Mouse (Mus musculus): Measurements from ENCODE around the gene Dpf3.
A peak's percentile ranks its signal among the peaks of the same experiment; 100 is the strongest.

Dpf3 gene

DNA sequence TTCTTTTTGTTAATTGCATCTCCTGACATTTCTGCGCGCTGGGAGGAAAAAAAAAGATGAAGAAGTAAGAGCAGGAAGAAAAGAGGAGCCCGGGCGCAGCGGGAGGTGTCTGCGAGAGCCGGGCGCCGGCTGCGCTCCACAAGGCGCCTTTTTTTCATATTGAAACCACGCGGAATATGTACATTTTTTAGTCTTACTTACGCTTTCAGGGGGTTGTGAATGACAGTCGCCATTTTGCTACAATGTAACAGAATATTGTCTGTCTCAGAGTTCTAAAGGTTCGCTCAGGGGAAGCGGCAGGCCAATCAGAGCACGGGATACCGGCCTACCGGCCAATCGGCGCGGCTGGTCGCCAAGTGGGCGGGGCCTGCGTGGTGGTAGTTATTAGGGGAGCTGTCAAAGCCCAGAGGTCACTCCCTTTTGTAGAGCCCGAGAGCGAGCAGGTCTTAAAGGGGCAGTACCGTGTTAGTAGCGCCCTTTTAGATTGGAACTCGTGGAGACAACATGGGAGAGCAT, at the start of gene Dpf3:
Gene Dpf3 (minus strand): TSS at position 241 of the 516 bp plus-strand sequence.
- DNase-seq (ENCODE audit: low read depth, low spot score): peak; percentile 95

DNA sequence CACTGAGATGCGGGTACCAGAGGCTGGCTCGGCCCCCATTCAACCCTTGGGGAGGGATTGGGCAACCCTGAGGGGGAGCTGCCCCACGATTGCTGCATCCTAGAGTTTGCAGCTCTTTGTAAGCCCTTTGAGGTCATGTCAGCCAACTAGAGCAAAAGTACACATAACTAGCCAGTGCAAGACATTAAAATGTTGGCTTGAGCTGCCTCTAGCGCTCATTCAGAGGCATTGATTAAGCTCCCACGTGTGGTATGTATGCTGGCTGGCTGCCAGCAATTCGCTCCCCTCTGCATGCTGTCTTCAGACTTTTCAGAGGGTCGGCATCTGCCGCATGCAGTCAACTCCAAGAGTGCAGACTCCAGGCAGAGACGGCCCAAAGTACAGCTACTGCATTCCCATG, 48.5 kb upstream of the Dpf3 start:
- DNase-seq (ENCODE audit: low read depth, low spot score): no peak

DNA sequence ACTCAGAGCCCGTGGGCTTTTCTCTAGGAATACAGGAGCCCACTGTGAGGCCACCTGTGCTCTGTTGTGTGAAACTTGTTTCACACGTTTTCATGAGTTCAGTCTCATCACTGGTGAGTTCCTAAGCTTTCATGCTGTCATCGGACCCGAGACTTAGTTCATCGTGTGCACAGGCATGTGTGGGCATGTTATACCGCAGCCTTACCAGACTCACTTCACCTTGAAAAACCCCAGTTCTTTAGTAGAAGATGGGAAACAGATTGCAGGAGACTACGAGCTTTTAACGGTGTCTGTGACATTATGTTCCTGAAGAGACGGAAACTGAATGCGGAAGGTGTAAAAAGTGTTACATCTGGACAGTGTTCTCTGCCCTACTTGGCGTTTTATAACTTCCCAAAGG, 47.9 kb upstream of the Dpf3 start:
- no peak for DNase-seq (ENCODE audit: low read depth, low spot score)

DNA sequence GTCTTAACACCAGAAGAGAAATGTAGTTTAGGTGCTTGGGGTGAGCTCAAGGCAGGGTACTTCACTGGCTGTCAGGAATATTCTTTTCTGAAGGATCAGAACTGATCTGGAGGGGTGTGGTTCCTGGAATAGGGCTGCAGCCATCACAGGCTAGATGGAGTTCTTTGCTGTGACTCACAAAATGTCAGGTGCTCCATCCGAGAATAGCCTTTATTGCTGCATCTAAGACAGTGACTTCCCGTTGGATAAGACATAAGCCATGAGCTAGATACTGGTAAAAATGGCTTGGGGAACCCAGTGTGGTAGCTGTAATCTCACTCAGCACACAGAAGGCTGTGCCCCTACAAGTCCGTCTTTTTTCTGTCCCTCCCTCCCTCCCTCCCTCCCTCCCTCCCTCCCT, 46.7 kb upstream of the Dpf3 start:
- DNase-seq (ENCODE audit: low read depth, low spot score): no peak

DNA sequence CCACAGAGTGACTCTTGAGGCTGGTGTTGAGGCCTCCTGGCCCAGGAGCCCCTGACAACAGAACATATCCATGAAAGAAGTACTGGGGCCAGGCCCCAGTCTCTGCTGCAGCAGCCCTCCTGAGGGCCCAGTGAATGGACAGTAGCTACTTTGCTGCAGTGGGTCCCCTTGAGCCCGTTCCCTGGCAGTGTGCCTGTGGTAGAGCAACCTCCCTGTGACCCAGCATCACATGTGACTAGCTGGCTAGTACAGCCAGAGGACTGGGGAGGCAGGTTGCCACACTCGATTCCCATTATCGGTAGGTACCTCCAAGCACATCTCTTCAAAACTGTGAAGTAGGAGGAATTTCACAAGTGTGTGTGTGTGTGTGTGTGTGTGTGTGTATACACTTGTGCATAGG, 45.5 kb upstream of the Dpf3 start:
- no peak for DNase-seq (ENCODE audit: low read depth, low spot score)

DNA sequence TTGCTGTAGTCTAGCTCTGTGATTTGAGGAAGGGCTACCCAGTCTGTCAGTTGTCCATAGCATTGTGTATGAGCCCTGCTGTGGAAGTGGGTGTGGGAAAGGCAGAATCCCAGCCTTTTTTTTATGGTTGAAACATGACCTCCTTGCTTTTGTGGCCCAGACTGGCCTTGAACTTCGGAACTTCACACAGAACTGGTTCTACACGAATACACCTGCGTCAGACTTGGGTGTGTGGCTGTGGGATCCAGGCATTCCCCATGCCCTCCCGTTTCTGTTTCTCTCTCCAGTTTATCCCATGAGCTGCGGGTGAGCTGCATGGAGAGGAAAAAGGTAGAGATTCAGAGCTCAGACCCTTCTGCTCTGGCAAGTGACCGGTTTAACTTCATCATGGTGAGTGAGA, 44.5 kb upstream of the Dpf3 start:
- DNase-seq (ENCODE audit: low read depth, low spot score): no peak

DNA sequence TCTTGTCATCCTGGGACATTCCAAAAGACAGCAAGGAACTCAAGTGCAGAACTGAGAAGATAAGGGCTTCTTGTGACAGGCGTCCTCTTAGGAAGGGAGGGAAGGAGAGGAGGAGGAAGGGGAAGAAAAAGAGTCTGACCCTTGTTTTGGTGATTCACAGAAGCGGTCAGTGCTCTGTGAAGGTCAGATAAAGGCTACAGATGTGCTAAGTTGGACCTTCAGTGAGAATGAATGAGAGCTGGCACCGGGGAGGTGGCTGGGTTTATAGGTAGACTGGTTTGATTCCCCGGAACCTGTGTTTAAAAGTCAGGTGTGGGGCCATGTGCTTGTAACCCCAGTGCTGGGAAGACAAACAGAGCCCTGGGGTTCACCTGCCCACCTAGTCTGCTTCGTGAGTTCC, 41.1 kb upstream of the Dpf3 start:
- no peak for DNase-seq (ENCODE audit: low read depth, low spot score)

DNA sequence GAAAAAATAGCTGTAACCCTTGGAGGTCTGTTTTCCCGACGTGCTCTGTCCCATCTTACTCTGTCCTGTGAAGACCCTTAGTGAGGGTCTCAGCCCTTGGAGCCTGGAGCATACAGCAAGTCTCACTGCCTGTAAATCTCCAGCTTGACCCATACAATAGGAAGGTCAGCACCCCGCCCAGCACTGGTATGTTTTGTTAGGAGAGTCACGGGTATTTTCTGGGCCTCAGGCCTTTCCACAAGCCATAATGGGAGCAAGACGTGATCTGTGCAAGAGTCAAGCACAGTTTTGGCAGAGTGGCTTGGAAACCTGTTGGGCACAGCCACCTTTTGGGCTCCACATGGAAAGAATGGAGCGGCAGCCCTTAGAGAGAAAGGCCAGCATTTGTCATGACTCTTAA, 40.3 kb upstream of the Dpf3 start:
- DNase-seq (ENCODE audit: low read depth, low spot score): no peak

DNA sequence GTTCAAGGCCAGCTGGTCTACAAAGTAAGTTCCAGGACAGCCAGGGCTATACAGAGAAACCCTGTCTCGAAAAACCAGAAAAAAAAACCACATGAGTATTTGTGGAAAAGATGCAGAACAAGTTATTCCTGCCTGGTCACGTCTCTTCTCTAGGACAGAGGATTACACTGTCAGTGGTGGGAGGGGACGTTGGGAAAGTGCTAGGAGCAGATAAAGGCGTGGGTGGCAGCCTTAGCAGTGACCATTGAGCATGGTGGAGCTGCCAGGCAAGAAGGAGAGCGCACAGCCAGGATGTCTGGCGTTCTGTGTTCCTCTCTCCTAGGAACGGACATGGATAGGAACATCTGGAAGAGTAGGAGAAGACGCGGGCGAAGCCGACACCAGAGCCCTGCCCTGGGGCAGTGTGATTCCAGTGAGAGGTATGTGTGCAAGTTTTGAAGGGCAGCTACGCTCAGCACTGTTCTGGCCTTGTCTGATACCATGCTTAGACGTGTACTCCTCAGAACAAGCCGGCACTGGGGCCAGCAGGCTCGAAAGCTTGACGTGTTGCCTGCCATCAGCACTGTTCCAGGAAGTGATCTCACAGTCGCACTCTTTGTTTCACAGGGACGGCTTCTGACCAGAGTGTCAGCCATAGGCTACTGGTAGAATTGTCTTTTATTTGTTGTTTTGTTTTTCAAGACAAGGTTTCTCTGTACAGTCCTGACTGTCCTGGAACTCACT, 38.5 kb upstream of the Dpf3 start:
- no peak for DNase-seq (ENCODE audit: low read depth, low spot score)

DNA sequence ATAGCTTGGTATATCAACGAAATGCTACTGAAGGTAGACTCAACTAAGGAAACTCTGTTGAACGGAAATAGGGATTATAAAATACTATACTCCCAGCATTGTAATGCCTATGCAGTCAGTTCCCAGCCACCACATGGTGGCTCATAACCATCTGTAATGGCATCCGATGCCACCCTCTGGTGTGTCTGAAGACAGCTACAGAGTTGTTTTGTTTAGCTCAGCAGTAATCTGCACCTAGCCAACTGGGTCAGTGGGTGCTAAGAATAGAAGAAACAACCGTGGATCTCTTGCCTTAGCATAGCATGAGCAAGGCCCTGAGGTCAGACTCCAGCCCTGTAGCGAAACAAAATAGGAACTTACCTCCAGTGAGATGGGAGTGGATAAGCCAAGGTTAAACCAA, 36.8 kb upstream of the Dpf3 start:
- no peak for DNase-seq (ENCODE audit: low read depth, low spot score)

DNA sequence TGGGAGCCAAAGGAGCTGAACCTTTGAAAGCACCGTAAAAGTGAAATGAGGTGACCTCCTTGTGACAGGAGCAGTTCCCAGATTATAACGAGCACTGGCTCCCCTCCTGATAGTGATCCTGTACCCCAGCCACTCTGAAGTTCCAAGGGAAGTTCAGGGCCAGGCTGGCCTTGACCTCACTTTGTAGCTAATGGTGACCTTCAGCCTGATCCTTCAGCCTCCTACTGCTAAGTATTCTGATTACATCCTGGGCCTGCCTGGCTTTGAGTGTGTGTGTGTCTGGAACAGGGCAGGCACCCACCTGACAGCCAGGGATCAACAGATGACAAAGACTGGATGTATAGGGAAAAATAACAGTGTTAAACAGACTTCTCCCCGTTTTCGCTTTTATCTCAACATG, 36.4 kb upstream of the Dpf3 start:
- DNase-seq (ENCODE audit: low read depth, low spot score): no peak

DNA sequence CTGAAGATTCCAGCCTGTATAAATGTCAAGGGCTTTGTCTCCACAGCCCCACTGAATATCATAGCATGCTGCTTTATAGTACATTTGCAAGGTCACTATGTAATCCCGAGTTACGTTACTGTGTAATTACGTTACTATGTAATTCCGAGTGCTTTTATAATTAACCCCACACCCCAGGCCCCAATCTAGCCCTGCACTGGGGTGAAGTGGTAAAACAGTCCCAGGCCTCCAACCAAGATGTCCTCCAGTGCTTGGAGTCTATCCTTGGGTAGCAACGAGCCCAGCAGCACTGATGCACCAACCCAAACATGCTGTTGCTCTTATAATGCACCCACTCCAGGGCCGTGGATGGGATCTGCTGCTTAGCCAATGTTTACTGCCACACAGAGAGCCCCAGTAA, 35.5 kb upstream of the Dpf3 start:
- DNase-seq (ENCODE audit: low read depth, low spot score): no peak

DNA sequence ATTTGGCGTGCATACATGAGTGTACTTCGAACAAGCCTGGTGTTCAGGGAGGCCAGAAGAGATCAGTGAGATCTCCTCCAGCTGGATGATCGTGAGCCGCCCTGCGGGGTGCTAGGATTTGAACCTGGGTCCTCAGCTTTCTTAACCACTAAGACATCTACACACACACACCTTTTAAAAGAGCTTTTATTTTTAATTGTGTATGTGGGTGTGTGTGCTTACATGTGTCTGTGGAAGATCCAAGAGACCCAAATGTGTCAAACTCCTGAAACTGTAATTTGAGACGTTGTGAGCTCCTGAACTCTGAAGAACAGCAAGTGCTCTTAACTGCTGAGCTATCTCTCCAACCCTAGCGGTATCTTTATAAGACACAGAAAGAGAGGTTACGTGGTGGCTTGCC, 33.6 kb upstream of the Dpf3 start:
- DNase-seq (ENCODE audit: low read depth, low spot score): no peak

DNA sequence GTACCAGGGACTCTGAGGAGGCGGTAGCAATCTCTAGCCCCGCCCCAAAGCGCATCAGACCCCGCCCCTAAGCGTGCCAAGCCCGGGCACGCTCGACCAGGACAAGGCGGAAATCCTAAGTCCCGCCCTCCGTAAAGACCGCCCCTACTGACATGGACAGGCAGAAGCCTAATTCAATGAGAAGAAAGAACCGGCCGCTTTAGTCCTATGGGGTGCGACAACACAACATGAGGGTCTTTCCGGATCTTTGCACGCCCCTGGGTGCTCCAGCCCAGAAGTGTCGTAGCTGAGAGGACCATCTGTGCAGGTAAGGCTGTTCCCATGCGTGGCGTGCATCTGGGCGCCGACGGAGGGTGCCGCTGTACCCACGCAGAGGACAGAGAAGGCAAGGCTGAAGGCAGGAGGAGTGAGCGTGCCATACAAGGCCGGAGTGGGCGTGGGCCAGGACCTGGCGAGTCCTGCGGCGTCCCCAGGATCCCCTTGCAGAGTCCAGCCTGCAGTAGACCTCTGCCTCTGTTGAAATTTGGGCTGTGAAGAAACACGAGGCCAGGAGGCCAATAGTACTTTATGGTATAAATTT, 32.9 kb upstream of the Dpf3 start, which contains the start of gene Dcaf4:
Gene Dcaf4 (plus strand): TSS at position 156 of the 580 bp plus-strand sequence.
- DNase-seq (ENCODE audit: low read depth, low spot score): peak; percentile 93

DNA sequence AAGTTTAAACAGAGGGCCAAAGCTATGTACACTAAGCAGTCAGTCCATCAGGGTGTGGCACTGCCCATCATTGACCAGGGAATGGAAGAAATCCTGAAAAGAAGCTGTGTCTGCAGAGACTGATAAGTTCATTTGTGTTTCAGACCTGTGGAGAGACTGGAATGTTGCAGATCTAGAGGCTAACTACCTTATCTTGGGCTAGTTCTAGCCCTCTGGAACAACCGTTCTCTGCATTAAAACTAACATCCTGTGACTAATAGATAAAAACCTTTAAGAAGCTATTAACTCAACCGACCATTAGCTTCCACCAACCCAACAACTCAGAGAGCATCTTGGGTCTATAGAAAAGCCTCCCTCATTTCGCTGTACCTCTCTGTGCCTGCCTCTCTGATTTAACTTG, 30.1 kb upstream of the Dpf3 start:
- no peak for DNase-seq (ENCODE audit: low read depth, low spot score)

DNA sequence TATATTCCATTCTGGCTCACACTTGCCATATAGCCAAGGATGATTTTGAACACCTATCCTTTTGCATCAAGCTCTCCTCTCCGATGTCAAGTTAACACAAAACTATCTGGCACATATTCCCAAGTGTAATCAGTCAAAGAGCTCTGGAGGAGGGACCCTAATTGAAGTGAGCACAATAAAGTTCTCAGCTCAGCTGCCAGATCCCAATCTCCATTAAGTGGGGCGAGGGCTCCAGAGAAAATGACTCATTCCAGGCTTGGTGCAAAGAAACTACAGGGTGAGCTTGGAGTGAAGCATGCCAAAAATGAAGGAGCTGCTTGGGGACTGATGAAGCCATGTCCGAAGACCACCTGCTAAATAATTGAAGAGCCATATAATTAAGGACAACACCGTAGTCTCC, 26.7 kb upstream of the Dpf3 start:
- DNase-seq (ENCODE audit: low read depth, low spot score): no peak

DNA sequence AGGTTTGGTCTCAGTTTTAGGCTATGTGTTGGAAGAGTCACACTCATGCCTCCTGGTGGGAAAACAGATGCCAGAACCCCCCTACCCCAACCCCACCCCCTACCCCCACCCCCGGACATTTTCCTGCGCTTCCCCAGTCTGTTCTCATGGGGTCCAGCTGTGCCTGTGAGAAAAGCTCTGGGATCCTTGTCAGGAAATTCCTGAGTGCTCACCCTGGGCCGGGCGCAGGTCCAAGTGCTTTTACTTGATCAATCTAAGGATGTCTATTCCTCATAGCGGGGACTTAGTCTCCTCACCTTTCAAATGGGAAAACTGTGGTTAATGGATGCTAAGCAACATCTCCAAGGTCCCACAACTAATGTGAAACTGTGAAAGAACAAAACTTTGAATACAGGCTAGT, 25.7 kb upstream of the Dpf3 start:
- DNase-seq (ENCODE audit: low read depth, low spot score): no peak

DNA sequence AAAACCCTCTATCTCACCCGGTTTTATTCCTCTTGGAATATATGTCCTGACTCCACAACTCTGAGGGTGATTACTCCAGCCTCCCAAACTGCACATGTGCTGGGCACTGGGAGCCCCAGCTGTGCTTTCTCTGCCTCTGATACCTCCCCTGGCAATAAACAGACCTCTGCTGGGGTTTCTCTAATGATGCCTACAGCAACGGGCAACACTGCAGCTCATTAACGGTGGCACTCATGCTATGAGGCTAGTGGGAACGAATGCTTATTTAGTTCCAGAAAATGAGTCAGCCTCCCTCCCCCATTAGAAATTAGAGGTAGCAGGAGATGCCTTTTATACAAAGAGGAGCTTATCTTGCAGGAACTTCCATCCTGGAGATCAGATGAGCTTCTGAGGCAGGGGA, 25.3 kb upstream of the Dpf3 start:
- DNase-seq (ENCODE audit: low read depth, low spot score): peak; percentile 51

DNA sequence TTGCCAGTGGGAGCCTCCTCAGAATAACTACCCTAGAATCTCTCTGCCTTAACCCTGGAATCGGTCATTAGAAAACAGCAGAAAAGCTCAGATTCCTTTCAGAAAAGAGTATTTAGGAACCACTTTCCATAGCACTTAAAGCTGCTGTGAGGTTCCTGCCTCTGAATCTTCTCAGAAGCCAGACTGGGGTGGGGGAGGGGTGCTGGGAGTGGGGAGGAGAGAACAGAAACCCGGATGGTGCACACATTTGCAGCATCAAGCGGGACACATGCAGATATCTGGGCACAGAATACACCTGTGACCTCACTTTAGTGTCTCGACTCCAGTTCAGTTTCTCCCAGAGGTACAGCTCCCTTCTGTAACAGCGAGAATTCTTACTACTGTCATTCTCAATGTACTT, 23.1 kb upstream of the Dpf3 start:
- no peak for DNase-seq (ENCODE audit: low read depth, low spot score)

DNA sequence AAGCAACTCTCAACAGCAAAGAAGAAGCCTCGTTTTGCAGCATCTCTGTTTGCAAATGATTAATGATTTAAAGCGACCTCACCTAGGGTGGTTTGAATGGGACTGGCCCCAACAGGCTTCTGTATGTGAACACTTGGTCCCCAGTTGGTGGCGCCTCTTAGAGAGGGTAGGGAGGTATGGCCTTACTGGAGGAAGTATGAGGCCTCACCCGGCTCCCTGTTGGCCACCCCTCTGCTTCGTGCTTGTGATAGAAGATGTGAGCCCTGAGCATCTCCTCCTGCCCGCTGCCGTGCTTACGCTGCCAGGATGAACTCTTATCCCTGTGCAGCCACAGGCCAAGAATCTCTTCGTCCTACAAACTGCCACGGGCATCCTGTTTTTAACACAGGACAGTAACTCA, 19.0 kb upstream of the Dpf3 start:
- no peak for DNase-seq (ENCODE audit: low read depth, low spot score)

DNA sequence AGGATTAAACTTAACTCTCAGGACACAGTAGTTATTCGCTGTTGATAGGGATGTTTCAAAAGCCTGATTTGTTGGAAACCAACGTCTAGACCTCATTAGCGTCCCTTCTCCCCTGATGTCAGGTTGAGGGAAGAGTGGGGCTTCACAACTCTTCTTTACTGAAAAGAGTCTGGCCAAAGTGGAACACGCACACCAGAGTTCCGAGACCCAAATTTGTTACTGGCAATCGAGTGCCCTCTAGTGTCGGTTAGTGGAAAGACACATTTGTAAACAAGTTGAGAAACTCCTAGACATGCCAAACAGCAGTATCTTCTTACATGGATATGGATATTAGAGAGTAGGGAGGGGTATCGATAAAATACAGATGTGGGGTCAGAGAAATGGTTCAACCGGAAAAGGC, 14.7 kb upstream of the Dpf3 start:
- peak; percentile 82 for DNase-seq (ENCODE audit: low read depth, low spot score)

DNA sequence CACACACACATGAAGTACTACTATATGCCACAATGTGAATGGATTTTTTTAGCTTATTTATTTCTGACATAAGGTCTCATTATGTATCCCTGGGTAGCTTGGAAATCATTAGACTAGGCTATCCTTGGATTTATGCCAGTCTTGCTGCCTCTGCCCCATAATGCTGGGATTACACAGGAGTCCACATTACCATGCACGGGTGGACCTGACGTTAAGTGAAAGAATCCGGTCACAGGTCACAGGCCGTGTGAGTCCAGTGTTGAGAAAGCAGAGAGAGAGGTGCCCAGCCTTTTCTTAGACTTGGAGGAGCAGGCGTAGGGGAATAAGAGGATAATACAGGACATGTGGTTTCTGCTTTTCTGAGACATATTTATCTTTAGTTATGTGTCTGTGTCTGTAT, 11.7 kb upstream of the Dpf3 start:
- no peak for DNase-seq (ENCODE audit: low read depth, low spot score)

DNA sequence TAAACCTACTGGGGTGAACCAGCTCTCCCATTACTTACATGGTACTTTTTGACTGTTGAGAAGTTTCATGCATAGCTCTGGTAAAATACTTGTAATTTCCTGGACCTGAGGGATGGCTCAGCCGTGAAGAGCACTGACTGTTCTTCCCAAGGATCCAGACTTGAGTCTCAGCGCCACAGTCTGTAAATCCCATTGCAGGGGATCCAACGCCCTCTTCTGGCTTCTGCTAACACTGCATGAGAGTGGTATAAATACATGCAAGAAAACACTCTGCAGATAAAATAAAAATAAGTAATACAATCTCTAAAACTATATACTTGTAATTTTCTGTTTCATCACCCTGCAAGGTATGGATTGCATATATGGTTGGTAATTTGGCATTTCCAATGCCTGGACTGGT, 10.4 kb upstream of the Dpf3 start:
- no peak for DNase-seq (ENCODE audit: low read depth, low spot score)

DNA sequence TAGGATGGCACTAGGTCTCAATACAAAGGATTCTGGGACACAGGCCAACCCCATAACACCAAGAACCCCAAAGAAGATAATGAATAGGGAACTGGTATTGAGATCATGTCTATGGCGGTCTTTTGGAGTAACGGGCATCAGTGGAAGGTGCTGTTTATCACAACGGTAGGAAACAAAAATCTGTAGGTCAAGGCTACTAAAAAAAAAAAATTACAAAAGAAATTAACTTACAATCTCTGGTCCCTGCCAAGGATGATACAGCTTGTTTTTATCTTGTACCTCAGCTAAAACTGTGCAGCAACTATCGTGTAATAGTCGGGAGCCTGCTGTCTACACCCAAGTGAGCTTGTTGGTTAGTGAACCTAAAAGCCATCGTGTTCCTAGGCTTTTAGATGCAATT, 9.2 kb upstream of the Dpf3 start:
- no peak for DNase-seq (ENCODE audit: low read depth, low spot score)

Data from forelimb bud, embryonic 11.5 days (tissue).